Mouse (Mus musculus): ENCODE data around the gene Mex3b. TPM values are rescaled to one million over a fixed set of nuclear protein-coding genes. Genes with fewer than 3 reads are reported as not detected.

The Mex3b gene
- 5.7 TPM for polyA plus RNA-seq (2021)

DNA sequence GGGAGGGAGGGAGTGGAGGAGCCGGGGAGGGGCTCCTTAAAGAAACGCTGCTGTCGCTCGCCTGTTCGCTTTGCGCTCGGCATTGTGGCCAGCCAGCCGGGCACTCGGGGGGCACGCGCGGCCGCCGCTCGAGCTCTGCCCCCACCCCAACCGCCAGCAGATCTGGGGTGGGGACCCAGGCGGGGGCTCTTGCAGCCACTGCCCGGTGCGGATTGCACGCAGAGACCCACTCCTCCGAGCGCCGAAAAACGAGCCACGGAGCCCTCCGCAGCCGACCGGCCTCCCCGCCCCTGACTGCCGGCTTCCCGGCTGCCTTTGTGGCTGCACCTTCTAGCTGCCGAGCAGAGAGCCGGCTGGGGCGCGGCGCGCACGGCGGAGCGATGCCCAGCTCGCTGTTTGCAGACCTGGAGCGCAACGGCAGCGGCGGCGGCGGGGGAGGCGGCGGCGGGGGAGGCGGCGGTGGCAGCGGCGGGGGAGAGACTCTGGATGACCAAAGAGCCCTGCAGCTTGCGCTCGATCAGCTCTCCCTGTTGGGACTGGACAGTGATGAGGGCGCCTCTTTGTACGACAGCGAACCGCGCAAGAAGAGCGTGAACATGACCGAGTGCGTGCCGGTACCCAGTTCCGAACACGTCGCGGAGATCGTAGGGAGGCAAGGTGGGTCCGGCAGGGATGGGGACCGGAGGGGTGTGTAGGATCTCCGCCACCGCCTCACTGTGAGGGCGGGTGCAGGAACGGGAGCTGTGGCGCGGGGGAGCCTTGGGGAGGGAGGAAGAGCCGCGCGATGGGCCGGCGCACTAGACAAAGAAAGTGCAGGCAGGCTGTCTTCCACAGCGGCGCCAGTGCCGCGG lies at the start of gene Mex3b:
Gene Mex3b (plus strand): TSS at position 63 of the 851 bp plus-strand sequence.
- H3K27me3 ChIP-seq, result no peaks in the 10 kb centered on the region
- POLR2A ChIA-PET, result interaction anchor here (0.6 to 1.3 kb wide), 3 partner anchors 26 to 152 kb away, joined by 3 to 5 read pairs (median 3); no protein-coding TSS in a partner anchor
- ATAC-seq (peak; percentile 21), DNase-seq (ENCODE audit: low read depth, low spot score) (no peak)
- TF ChIP-seq CTCF (IDR thresholded peaks at IDR 0.05), result no peak
- in situ Hi-C loops (cut with MboI; ENCODE audit: low pct_unique_long_range_greater_than_20kb), result loop anchor here (5.0 to 10.0 kb wide), 4 partner anchors 143 to 685 kb away; no protein-coding TSS in a partner anchor
- CTCF ChIA-PET, result interaction anchor here (0.6 to 1.1 kb wide), 2 partner anchors 15 to 255 kb away, joined by 3 read pairs; no protein-coding TSS in a partner anchor

DNA sequence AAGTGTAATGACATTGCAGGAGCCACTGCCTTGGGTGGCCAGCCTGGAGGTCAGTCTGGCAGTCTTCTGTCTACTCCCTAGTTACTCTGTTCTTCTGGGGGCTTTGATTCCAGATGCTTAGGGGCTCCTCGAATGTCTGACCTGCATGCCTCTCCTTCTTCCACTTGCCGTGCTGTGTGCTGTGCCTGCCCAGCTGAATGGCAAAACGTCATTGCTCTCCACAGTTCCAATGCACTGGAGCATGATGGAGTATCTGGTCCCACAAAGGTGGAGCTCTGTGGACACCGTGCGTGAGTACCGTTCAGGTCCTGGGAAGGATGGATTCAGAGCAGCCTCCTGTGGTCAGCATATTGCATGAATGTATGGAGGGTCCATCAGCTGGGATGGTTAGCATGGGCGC lies 47.6 kb upstream of the Mex3b start:
- no peak for DNase-seq (ENCODE audit: low read depth, low spot score)
- no peak for TF ChIP-seq CTCF (IDR thresholded peaks at IDR 0.05)
- ATAC-seq, result no peak
- H3K27me3 ChIP-seq, result no peaks in the 10 kb centered on the region
- ChIA-PET CTCF (no interaction called here), POLR2A (no interaction called here)
- in situ Hi-C loops (cut with MboI; ENCODE audit: low pct_unique_long_range_greater_than_20kb), result no loop called here

DNA sequence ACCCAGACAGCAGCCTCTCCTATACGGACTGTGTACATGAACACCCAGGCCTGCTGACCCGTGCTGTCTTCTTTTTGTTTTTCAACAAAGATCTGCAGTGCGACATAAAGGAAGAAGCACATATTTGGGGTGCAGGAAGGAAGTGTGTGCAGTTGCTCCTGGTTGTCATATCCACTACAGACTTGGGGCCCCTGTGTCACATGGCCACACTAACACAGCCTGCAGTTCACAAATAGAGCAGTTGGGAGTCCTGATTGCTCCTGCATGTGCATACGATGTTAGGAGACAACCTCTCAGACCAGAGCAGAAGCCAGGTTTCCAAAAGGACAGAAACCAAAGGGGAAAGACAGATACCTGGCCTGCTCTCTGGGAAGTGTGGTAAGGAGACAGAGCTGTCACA lies 46.5 kb upstream of the Mex3b start:
- ChIA-PET POLR2A (no interaction called here), CTCF (interaction anchor here (1.0 kb wide), 1 partner anchor 26 kb away, joined by 3 read pairs; no protein-coding TSS in a partner anchor)
- TF ChIP-seq CTCF (IDR thresholded peaks at IDR 0.05), result no peak
- in situ Hi-C loops (cut with MboI; ENCODE audit: low pct_unique_long_range_greater_than_20kb), result no loop called here
- H3K27me3 ChIP-seq, result no peaks in the 10 kb centered on the region
- DNase-seq (ENCODE audit: low read depth, low spot score) (no peak), ATAC-seq (no peak)

DNA sequence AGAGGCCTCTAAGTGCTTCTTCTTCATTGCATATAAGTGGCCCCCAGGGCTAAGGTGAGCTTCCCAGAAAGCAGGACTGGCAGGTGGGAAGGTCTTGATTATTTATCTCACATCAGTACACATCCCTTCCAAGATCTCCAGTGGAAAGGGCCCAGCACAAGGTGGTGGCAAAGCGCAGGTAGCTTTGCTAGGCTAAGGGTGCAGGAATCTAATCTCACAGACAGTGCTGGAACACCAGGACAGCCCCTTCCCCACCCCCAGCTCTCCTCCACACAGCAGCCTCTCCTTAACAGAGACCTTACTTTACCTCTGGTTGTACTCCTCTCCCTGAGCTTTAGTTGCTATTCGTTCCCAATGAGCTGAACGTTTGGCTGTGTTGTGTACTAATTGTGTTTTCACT lies 45.6 kb upstream of the Mex3b start:
- POLR2A ChIA-PET, result no interaction called here
- in situ Hi-C loops (cut with MboI; ENCODE audit: low pct_unique_long_range_greater_than_20kb), result no loop called here
- ATAC-seq (no peak), DNase-seq (ENCODE audit: low read depth, low spot score) (no peak)
- H3K27me3 ChIP-seq, result no peaks in the 10 kb centered on the region
- no peak for TF ChIP-seq CTCF (IDR thresholded peaks at IDR 0.05)
- CTCF ChIA-PET, result interaction anchor here (1.0 kb wide), 1 partner anchor 27 kb away, joined by 3 read pairs; no protein-coding TSS in a partner anchor

DNA sequence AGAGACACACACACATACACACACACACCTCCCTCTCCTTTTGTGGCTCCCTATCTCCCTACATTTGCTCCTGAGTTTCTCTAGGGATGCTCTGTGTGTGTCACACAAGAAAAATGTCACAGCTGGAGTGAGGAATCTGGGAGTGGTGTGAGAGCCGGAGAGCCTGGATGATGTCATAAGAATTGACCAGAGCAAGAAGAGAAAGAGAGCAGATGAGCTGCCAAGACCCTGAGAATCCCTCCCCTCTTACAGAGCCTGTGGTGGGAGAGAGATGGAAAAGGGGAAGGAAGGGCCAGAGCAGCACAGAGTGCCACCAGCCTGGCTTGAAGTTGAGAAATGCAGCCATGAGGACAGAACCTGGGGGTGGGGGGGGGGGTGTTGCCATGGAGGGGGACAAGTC lies 44.6 kb upstream of the Mex3b start:
- peak; percentile 54 for ATAC-seq
- TF ChIP-seq CTCF (IDR thresholded peaks at IDR 0.05), result no peak
- ChIA-PET POLR2A (no interaction called here), CTCF (interaction anchor here (1.4 kb wide), 1 partner anchor 11 kb away, joined by 3 read pairs; no protein-coding TSS in a partner anchor)
- in situ Hi-C loops (cut with MboI; ENCODE audit: low pct_unique_long_range_greater_than_20kb), result no loop called here
- H3K27me3 ChIP-seq, result no peaks in the 10 kb centered on the region
- no peak for DNase-seq (ENCODE audit: low read depth, low spot score)

DNA sequence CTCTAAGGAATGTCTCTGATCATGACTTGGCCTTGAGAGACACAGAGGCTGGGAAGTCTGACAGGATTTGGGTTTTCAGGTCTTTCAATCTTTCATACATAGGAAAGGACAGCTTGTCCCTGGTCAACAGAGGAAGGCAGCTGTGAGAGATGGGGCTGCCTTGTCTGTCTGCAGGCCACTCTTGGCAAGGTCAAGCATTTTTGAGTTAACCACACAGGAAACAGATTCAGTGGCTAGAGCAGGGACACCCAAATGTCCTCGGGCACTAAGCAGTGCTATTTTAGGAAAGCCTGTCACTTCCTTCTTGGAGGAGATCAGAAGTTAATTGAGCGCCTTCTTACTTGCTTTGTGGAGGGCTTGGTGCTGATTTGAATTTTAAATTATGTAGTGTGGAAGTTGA lies 38.9 kb upstream of the Mex3b start:
- DNase-seq (ENCODE audit: low read depth, low spot score) (peak; percentile 51), ATAC-seq (peak; percentile 92)
- in situ Hi-C loops (cut with MboI; ENCODE audit: low pct_unique_long_range_greater_than_20kb), result no loop called here

DNA sequence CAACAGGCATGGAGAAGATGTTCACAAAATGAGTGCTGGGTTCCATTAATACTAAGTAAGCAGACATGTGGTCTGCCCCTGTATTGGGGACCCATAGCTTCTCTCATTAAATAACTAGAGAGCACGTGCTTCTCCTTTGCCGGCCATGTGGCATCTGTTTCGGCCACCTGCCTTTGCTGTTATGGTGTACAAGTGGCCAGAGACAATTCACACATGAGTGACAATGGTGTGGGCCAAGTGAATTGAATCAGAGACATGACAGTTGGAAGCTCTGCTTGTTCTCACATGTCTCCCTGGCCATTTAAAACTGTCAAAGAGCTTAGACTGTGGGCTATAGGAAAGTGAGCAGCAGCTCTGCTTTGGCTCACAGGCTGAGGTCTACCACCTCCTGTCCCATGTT lies 37.6 kb upstream of the Mex3b start:
- in situ Hi-C loops (cut with MboI; ENCODE audit: low pct_unique_long_range_greater_than_20kb), result no loop called here
- ATAC-seq (no peak), DNase-seq (ENCODE audit: low read depth, low spot score) (no peak)
- ChIA-PET POLR2A (interaction anchor here (0.6 kb wide), 1 partner anchor 1168 kb away, joined by 3 read pairs; no protein-coding TSS in a partner anchor), CTCF (interaction anchor here (1.4 kb wide), 1 partner anchor 14 kb away, joined by 3 read pairs; no protein-coding TSS in a partner anchor)
- no peak for TF ChIP-seq CTCF (IDR thresholded peaks at IDR 0.05)
- H3K27me3 ChIP-seq, result no peaks in the 10 kb centered on the region

More for the DNA sequence above, 38.9 kb upstream of the Mex3b start:
- ChIA-PET CTCF (no interaction called here), POLR2A (no interaction called here)
- TF ChIP-seq CTCF (IDR thresholded peaks at IDR 0.05), result no peak
- H3K27me3 ChIP-seq, result no peaks in the 10 kb centered on the region

DNA sequence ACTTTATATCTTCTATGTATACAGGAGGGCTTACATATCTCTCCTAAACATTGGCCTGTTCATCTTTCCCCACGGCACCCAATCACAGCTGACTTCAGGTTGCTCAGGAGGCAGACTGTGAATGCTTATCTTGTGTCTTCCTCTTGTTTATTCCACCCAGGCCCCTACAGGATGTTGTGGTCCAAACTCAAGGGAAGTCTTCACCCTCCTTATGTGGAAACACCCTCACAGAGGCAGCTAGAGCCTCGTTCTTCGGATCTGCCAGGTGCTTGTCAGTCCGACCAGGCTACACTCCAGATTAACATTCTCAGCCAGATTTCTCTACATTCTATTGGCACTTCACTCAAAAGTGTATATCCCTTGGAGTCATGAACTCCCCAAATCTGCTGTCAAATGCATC lies 32.7 kb upstream of the Mex3b start:
- no peak for DNase-seq (ENCODE audit: low read depth, low spot score)
- ChIA-PET CTCF (no interaction called here), POLR2A (no interaction called here)
- no peak for TF ChIP-seq CTCF (IDR thresholded peaks at IDR 0.05)
- no peak for ATAC-seq
- no peaks in the 10 kb centered on the region for H3K27me3 ChIP-seq
- in situ Hi-C loops (cut with MboI; ENCODE audit: low pct_unique_long_range_greater_than_20kb), result no loop called here

DNA sequence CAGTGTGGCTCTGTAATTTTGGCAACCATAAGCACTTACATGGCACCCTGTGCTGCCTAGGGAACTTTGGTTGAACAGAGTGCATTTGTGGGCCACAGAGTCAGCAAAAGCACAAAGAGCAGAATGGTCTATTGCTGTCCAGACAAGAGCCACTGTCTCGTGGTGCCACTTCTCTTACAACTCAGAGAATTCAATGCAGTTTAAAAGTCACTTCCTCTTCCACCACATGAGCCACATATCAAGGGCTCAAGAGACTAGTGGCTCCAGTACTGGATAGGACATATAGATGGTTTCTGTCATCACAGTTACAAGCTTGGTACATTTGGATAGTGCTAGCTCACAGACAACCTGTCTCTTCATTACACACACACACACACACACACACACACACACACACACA lies 28.7 kb upstream of the Mex3b start:
- in situ Hi-C loops (cut with MboI; ENCODE audit: low pct_unique_long_range_greater_than_20kb), result no loop called here
- CTCF ChIA-PET, result no interaction called here
- no peak for TF ChIP-seq CTCF (IDR thresholded peaks at IDR 0.05)

DNA sequence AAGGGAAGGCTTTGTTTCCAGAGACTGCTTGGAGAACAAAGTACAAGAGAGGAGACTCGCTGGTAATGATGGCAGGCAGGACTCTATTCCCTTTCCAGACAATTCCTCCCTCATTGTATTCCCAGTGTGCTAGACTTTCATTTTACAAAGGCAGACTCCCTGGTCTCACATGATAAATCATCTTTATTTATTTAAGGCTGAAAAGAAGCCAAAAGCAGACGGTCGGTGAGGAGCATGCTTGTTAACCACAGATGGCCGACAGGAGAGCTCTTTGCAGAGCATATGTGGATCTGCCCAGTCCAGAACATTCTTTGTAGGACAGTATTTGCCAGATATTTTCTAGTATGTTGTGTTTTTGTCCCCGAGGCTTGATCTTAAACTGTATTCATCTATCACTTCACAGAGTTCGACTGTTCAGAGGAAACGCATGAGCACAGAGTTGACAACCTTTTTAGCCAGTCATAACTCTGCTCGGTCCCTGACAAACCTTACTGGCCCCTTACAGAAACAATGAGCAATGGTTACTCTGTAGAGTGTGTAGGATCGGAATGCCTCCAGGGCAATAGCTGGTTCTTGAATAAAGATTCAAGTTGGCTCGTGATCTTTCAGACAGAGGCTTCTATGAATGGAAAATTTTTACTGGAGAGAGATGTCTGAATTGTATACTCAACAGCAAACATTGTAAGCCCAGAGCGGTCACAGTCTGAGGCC lies 28.0 kb upstream of the Mex3b start:
- TF ChIP-seq CTCF (IDR thresholded peaks at IDR 0.05), result no peak
- DNase-seq (ENCODE audit: low read depth, low spot score) (no peak), ATAC-seq (no peak)
- no peaks in the 10 kb centered on the region for H3K27me3 ChIP-seq
- ChIA-PET POLR2A (no interaction called here), CTCF (no interaction called here)
- in situ Hi-C loops (cut with MboI; ENCODE audit: low pct_unique_long_range_greater_than_20kb), result no loop called here

More for the DNA sequence above, 28.7 kb upstream of the Mex3b start:
- ATAC-seq (no peak), DNase-seq (ENCODE audit: low read depth, low spot score) (no peak)
- H3K27me3 ChIP-seq, result no peaks in the 10 kb centered on the region
- POLR2A ChIA-PET, result no interaction called here
